Mouse (Mus musculus) hindbrain, embryonic 13.5 days (tissue): ENCODE results near the gene Bpifb6. TPM values are rescaled to one million over a fixed set of nuclear protein-coding genes. Genes with fewer than 3 reads are reported as not detected.

ENCODE experiments used
- polyA plus RNA-seq: library from polyadenylated mRNA; unstranded; fragments of >200 nt; fragmentation: Nextera tagmentation; extraction: Ambion mirVana; gene quantifications from 2 replicates; pipeline ENCODE4 v1.2.1, GENCODE M21; 2015

Gene Bpifb6
- polyA plus RNA-seq, 1 experiment from 2014 or later, result not detected

Other genes starting within 250 kb of the Bpifb6 start
- gene Dnmt3c, start 203.7 kb upstream of the Bpifb6 start, polyA plus RNA-seq, result 0.09 TPM in 1 of 2 replicates, not detected in the other
- gene Mapre1, start 159.1 kb upstream of the Bpifb6 start, polyA plus RNA-seq, result 430 and 438 TPM in 2 replicates
- not detected in 2 replicates for gene Efcab8, start 120.5 kb upstream of the Bpifb6 start, polyA plus RNA-seq
- not detected in 2 replicates for gene Sun5, start 29.3 kb upstream of the Bpifb6 start, polyA plus RNA-seq
- not detected in 2 replicates for gene Bpifb2, start 25.3 kb upstream of the Bpifb6 start, polyA plus RNA-seq
- gene Bpifb3, start 17.8 kb downstream of the Bpifb6 start, polyA plus RNA-seq, result 0.12 TPM in 1 of 2 replicates, not detected in the other
- gene Bpifb4, start 37.8 kb downstream of the Bpifb6 start, polyA plus RNA-seq, result not detected in 2 replicates
- gene Bpifa6, start 74.6 kb downstream of the Bpifb6 start, polyA plus RNA-seq, result not detected in 2 replicates
- not detected in 2 replicates for gene Bpifa2, start 107.9 kb downstream of the Bpifb6 start, polyA plus RNA-seq
- not detected in 2 replicates for gene Bpifa3, start 229.9 kb downstream of the Bpifb6 start, polyA plus RNA-seq
- not detected in 2 replicates for gene Bpifa1, start 242.5 kb downstream of the Bpifb6 start, polyA plus RNA-seq